Mouse (Mus musculus) gastrocnemius, postnatal 36 days (tissue): ENCODE measurements around the gene Col23a1. TPM values are rescaled to one million over a fixed set of nuclear protein-coding genes. Genes with fewer than 3 reads are reported as not detected.
"Not testable (repeated sequence)": the region's sequence is repeated elsewhere in the genome, so short reads cannot be mapped to it uniquely, and the experiment has no call there.

ENCODE experiments used
- DNase-seq, 2 experiments: peaks; one replicate each; pipeline ENCODE4 v3.0.0; 2022
- intact Hi-C: fragments of 180-260 bp; cut with DNase I; formaldehyde crosslinking; loops from one replicate; pipeline ENCODE4 v1.15.1; 2025
- total RNA-seq, 2 experiments: library from RNA; stranded (reverse); gene quantifications; 2 replicates each; pipeline ENCODE4 v1.2.3; 2021

The Col23a1 gene
- total RNA-seq, 2 experiments from 2014 or later, result 1.4 to 1.5 TPM

- no peak for DNase-seq
- intact Hi-C loops, result loop anchor here (10.0 kb wide), 1 partner anchor 124 kb away; no protein-coding TSS in a partner anchor
Observed at GRCm38 (mm10) chr11:51320609-51321008, 30.9 kb downstream of the Col23a1 start.

GRCm38 (mm10) chr11:51326908-51327307 is 37.2 kb downstream of the Col23a1 start:
- DNase-seq, result no peak
- intact Hi-C loops, result loop anchor here (5.0 to 10.0 kb wide), 2 partner anchors 118 to 205 kb away; no protein-coding TSS in a partner anchor

- DNase-seq, result no peak
- intact Hi-C loops, result loop anchor here (5.0 to 10.0 kb wide), 2 partner anchors 116 to 204 kb away; no protein-coding TSS in a partner anchor
Observed at GRCm38 (mm10) chr11:51328387-51328942, 38.7 kb downstream of the Col23a1 start.

- intact Hi-C loops, result loop anchor here (5.0 to 10.0 kb wide), 2 partner anchors 115 to 202 kb away; no protein-coding TSS in a partner anchor
- DNase-seq, result no peak
Observed at GRCm38 (mm10) chr11:51329837-51330714, 40.4 kb downstream of the Col23a1 start.

GRCm38 (mm10) chr11:51334017-51334416 is 44.3 kb downstream of the Col23a1 start:
- intact Hi-C loops, result no loop called here
- DNase-seq, result no peak

- intact Hi-C loops, result no loop called here
- DNase-seq, result no peak
Observed at GRCm38 (mm10) chr11:51337585-51337984, 47.9 kb downstream of the Col23a1 start.

GRCm38 (mm10) chr11:51338416-51338815 is 48.7 kb downstream of the Col23a1 start:
- DNase-seq, result no peak
- intact Hi-C loops, result no loop called here

- DNase-seq, result no peak
- intact Hi-C loops, result no loop called here
Observed at GRCm38 (mm10) chr11:51341091-51341490, 51.4 kb downstream of the Col23a1 start.

GRCm38 (mm10) chr11:51342776-51343175 is 53.1 kb downstream of the Col23a1 start:
- no peak for DNase-seq
- intact Hi-C loops, result no loop called here

- DNase-seq, result no peak
- intact Hi-C loops, result no loop called here
Observed at GRCm38 (mm10) chr11:51343312-51343711, 53.6 kb downstream of the Col23a1 start.

- intact Hi-C loops, result no loop called here
- DNase-seq, result no peak
Observed at GRCm38 (mm10) chr11:51343728-51344289, 54.1 kb downstream of the Col23a1 start.

GRCm38 (mm10) chr11:51345481-51346465 is 56.1 kb downstream of the Col23a1 start:
- no peak for DNase-seq
- intact Hi-C loops, result no loop called here

GRCm38 (mm10) chr11:51347756-51348155 is 58.0 kb downstream of the Col23a1 start:
- no peak for DNase-seq

GRCm38 (mm10) chr11:51349665-51350064 is 59.9 kb downstream of the Col23a1 start:
- DNase-seq, result no peak

More at GRCm38 (mm10) chr11:51347756-51348155, 58.0 kb downstream of the Col23a1 start:
- intact Hi-C loops, result no loop called here

GRCm38 (mm10) chr11:51351151-51351550 is 61.4 kb downstream of the Col23a1 start:
- intact Hi-C loops, result no loop called here
- DNase-seq, result no peak

More at GRCm38 (mm10) chr11:51349665-51350064, 59.9 kb downstream of the Col23a1 start:
- intact Hi-C loops, result no loop called here

- intact Hi-C loops, result no loop called here
- DNase-seq, result no peak
Observed at GRCm38 (mm10) chr11:51351841-51352240, 62.1 kb downstream of the Col23a1 start.

GRCm38 (mm10) chr11:51353746-51354145 is 64.0 kb downstream of the Col23a1 start:
- intact Hi-C loops, result no loop called here

GRCm38 (mm10) chr11:51358981-51359380 is 69.3 kb downstream of the Col23a1 start:
- DNase-seq, intact Hi-C loops: not testable (repeated sequence)

More at GRCm38 (mm10) chr11:51353746-51354145, 64.0 kb downstream of the Col23a1 start:
- no peak for DNase-seq

GRCm38 (mm10) chr11:51364353-51364752 is 74.6 kb downstream of the Col23a1 start:
- intact Hi-C loops, result no loop called here
- DNase-seq, result no peak

GRCm38 (mm10) chr11:51367334-51367733 is 77.6 kb downstream of the Col23a1 start:
- DNase-seq, result no peak

More at GRCm38 (mm10) chr11:51367334-51367733, 77.6 kb downstream of the Col23a1 start:
- intact Hi-C loops, result no loop called here
